ENCODE assay signal across 15 mouse cellular contexts in genomic region chr5:115394223-115394622, GRCm38 (mm10). TPM values are rescaled to one million over a fixed set of nuclear protein-coding genes. Genes with fewer than 3 reads are reported as not detected.
DNase-seq lines count a peak whose midpoint lies in the region; ATAC-seq lines count a peak whose summit lies in the region.
"Had no signal": no experiment of that assay in that cellular context is flagged by ENCODE, and none has a peak within 500 bp of the region (broad histone marks: within the 10 kb centered on the region; RNA-seq: fewer than 3 reads in every experiment).

No protein-coding gene starts in this region.

- no peaks in the 10 kb centered on the region for H3K9me3 ChIP-seq in intestine, embryonic 14.5 days (ENCODE audit: control insufficient read depth, low read length)
- no peaks in the 10 kb centered on the region for H3K9me3 ChIP-seq in intestine, embryonic 15.5 days
- no peaks in the 10 kb centered on the region for H3K9me3 ChIP-seq in embryonic facial prominence, embryonic 11.5 days (replicated peaks; ENCODE audit: control insufficient read depth, low read length)
- no peaks in the 10 kb centered on the region for H3K9me3 ChIP-seq in midbrain, embryonic 13.5 days
- H3K9me3 ChIP-seq: G1E; liver, embryonic 13.5 days had no signal

- no peak for DNase-seq in intestine, embryonic 14.5 days (ENCODE audit: low spot score)
- peak; percentile 46 for DNase-seq in embryo, embryonic 10 days (ENCODE audit: low spot score)
- peak; percentile 54 for DNase-seq in embryonic facial prominence, embryonic 11.5 days (ENCODE audit: low spot score)
- DNase-seq in cerebellum, adult 11-12 months, result no peak
- DNase-seq: gastrocnemius, postnatal 14 days; liver, embryonic 13.5 days; lung, postnatal 4 days; thymus, postnatal 14 days had no signal

- H3K9ac ChIP-seq in intestine, embryonic 14.5 days (ENCODE audit: low read length), result 0 out of 2 replicates have a peak overlapping the region, but pooled peaks have one; percentile 17
- H3K9ac ChIP-seq in intestine, embryonic 15.5 days, result no peak overlapping the region
- H3K9ac ChIP-seq in embryonic facial prominence, embryonic 11.5 days (replicated peaks; ENCODE audit: low read length), result no peak overlapping the region; the same call in 1 of the 2 replicates
- H3K9ac ChIP-seq in midbrain, embryonic 13.5 days (replicated peaks), result no peak overlapping the region
- H3K9ac ChIP-seq: liver, embryonic 13.5 days had no signal

- 5% methylated on average over 8 of the region's 8 CpGs for WGBS in intestine, embryonic 14.5 days
- WGBS in intestine, embryonic 15.5 days, result 6% methylated on average over 8 of the region's 8 CpGs
- 2% methylated on average over 8 of the region's 8 CpGs for WGBS in embryonic facial prominence, embryonic 11.5 days
- under 1% methylated on average over 8 of the region's 8 CpGs for WGBS in midbrain, embryonic 13.5 days

- H3K27me3 ChIP-seq in intestine, embryonic 14.5 days (replicated peaks; ENCODE audit: control insufficient read depth, insufficient read depth, low read length), result no peaks in the 10 kb centered on the region; the same call in 1 of the 2 replicates
- H3K27me3 ChIP-seq in intestine, embryonic 15.5 days (replicated peaks), result no peaks in the 10 kb centered on the region
- H3K27me3 ChIP-seq in embryonic facial prominence, embryonic 11.5 days (ENCODE audit: control insufficient read depth, insufficient read depth, low read length), result no peaks in the 10 kb centered on the region
- no peaks in the 10 kb centered on the region for H3K27me3 ChIP-seq in midbrain, embryonic 13.5 days

- H3K4me1 ChIP-seq in intestine, embryonic 14.5 days (replicated peaks; ENCODE audit: control insufficient read depth, insufficient read depth, low read length), result peaks cover 12% of the 10 kb centered on the region
- peaks cover 11% of the 10 kb centered on the region for H3K4me1 ChIP-seq in intestine, embryonic 15.5 days (replicated peaks)
- H3K4me1 ChIP-seq in embryonic facial prominence, embryonic 11.5 days (ENCODE audit: control insufficient read depth, insufficient read depth, low read length), result peaks cover 3% of the 10 kb centered on the region; the same call in 1 of the 2 replicates
- peaks cover 49% of the 10 kb centered on the region for H3K4me1 ChIP-seq in midbrain, embryonic 13.5 days (replicated peaks)

- no peak overlapping the region for H3K4me2 ChIP-seq in intestine, embryonic 14.5 days (ENCODE audit: low read length)
- H3K4me2 ChIP-seq in intestine, embryonic 15.5 days (replicated peaks), result no peak overlapping the region
- H3K4me2 ChIP-seq in embryonic facial prominence, embryonic 11.5 days (ENCODE audit: low read depth, low read length), result 0 out of 2 replicates have a peak overlapping the region, but pooled peaks have one; percentile 11
- H3K4me2 ChIP-seq in midbrain, embryonic 13.5 days (replicated peaks), result no peak overlapping the region
- H3K4me2 ChIP-seq: liver, embryonic 13.5 days had no signal

- H3K27ac ChIP-seq in intestine, embryonic 14.5 days (ENCODE audit: low read depth), result no peak overlapping the region
- H3K27ac ChIP-seq in intestine, embryonic 15.5 days, result no peak overlapping the region
- H3K27ac ChIP-seq in embryonic facial prominence, embryonic 11.5 days (replicated peaks; ENCODE audit: low read depth, low read length), result no peak overlapping the region
- H3K27ac ChIP-seq in midbrain, embryonic 13.5 days, result peak overlapping the region; percentile 61
- H3K27ac ChIP-seq: liver, embryonic 13.5 days had no signal

- H3K4me3 ChIP-seq in intestine, embryonic 14.5 days (ENCODE audit: low read depth, low read length), result no peak overlapping the region
- no peak overlapping the region for H3K4me3 ChIP-seq in intestine, embryonic 15.5 days (replicated peaks)
- H3K4me3 ChIP-seq in embryonic facial prominence, embryonic 11.5 days (ENCODE audit: low read depth, low read length), result no peak overlapping the region
- no peak overlapping the region for H3K4me3 ChIP-seq in midbrain, embryonic 13.5 days (replicated peaks)
- H3K4me3 ChIP-seq: liver, embryonic 13.5 days had no signal

- no peaks in the 10 kb centered on the region for H3K36me3 ChIP-seq in intestine, embryonic 14.5 days (ENCODE audit: control insufficient read depth, insufficient read depth, low read length)
- no peaks in the 10 kb centered on the region for H3K36me3 ChIP-seq in intestine, embryonic 15.5 days
- no peaks in the 10 kb centered on the region for H3K36me3 ChIP-seq in embryonic facial prominence, embryonic 11.5 days (replicated peaks; ENCODE audit: control insufficient read depth, insufficient read depth, low read depth, low read length)
- H3K36me3 ChIP-seq in midbrain, embryonic 13.5 days, result no peaks in the 10 kb centered on the region
- H3K36me3 ChIP-seq: G1E; liver, embryonic 13.5 days had no signal

- no peak for ATAC-seq in intestine, embryonic 14.5 days (replicated peaks; ENCODE audit: low FRiP score, low TSS enrichment, low read depth)
- ATAC-seq in intestine, embryonic 15.5 days, result no peak
- peak; percentile 76 for ATAC-seq in embryonic facial prominence, embryonic 11.5 days (replicated peaks; ENCODE audit: insufficient number of reproducible peaks, low FRiP score, low TSS enrichment, low read depth)
- peak; percentile 62; the same call in 1 of the 2 replicates for ATAC-seq in midbrain, embryonic 13.5 days
- no peak for ATAC-seq in erythroblast, adult 5-6 weeks (replicated peaks; ENCODE audit: low FRiP score, poor library complexity, severe bottlenecking)
- ATAC-seq: activated CD4-positive, CD25-positive, alpha-beta regulatory T cell, adult 4 months; intestine, embryonic 16.5 days had no signal

RNA-seq across cellular contexts. Expression of gene Msi1, which starts 35.2 kb away (rescaled TPM):
- 16.0 and 16.5 TPM in 2 replicates for polyA plus RNA-seq in intestine, embryonic 14.5 days (2014; fragmentation: Nextera tagmentation; extraction: Ambion mirVana)
- 8.7 and 10.4 TPM in 2 replicates for polyA plus RNA-seq in intestine, embryonic 15.5 days (2015; fragmentation: Nextera tagmentation; extraction: Ambion mirVana)
- polyA plus RNA-seq in embryonic facial prominence, embryonic 11.5 days (2014; fragmentation: Nextera tagmentation; extraction: Ambion mirVana), result 52.4 and 53.9 TPM in 2 replicates
- polyA plus RNA-seq in midbrain, embryonic 13.5 days (2015; fragmentation: Nextera tagmentation; extraction: Ambion mirVana), result 112 and 133 TPM in 2 replicates
- not detected in 2 replicates for total RNA-seq in erythroblast, adult 5-6 weeks (2015; ENCODE audit: low replicate concordance)
- total RNA-seq in erythroblast, adult 5-6 weeks (2017; ENCODE audit: low replicate concordance), result not detected in 2 replicates
- total RNA-seq: neutrophil, adult 5-6 weeks had no signal
- polyA plus RNA-seq: activated CD4-positive, CD25-positive, alpha-beta regulatory T cell, adult 4 months had no signal

RNA-seq across cellular contexts. Expression of gene Cox6a1, which starts 45.4 kb away (rescaled TPM):
- polyA plus RNA-seq in intestine, embryonic 14.5 days (2014; fragmentation: Nextera tagmentation; extraction: Ambion mirVana), result 1,031 and 1,178 TPM in 2 replicates
- polyA plus RNA-seq in intestine, embryonic 15.5 days (2015; fragmentation: Nextera tagmentation; extraction: Ambion mirVana), result 1,187 and 1,356 TPM in 2 replicates
- 569 and 629 TPM in 2 replicates for polyA plus RNA-seq in embryonic facial prominence, embryonic 11.5 days (2014; fragmentation: Nextera tagmentation; extraction: Ambion mirVana)
- 973 and 974 TPM in 2 replicates for polyA plus RNA-seq in midbrain, embryonic 13.5 days (2015; fragmentation: Nextera tagmentation; extraction: Ambion mirVana)
- total RNA-seq in erythroblast, adult 5-6 weeks (2015; ENCODE audit: low replicate concordance), result 164 and 167 TPM in 2 replicates
- 24.7 and 54.8 TPM in 2 replicates for total RNA-seq in erythroblast, adult 5-6 weeks (2017; ENCODE audit: low replicate concordance)

RNA-seq across cellular contexts. Expression of gene Triap1, which starts 53.2 kb away (rescaled TPM):
- 59.8 and 65.9 TPM in 2 replicates for polyA plus RNA-seq in intestine, embryonic 14.5 days (2014; fragmentation: Nextera tagmentation; extraction: Ambion mirVana)
- 62.7 and 66.3 TPM in 2 replicates for polyA plus RNA-seq in intestine, embryonic 15.5 days (2015; fragmentation: Nextera tagmentation; extraction: Ambion mirVana)
- polyA plus RNA-seq in embryonic facial prominence, embryonic 11.5 days (2014; fragmentation: Nextera tagmentation; extraction: Ambion mirVana), result 66.7 and 68.9 TPM in 2 replicates
- polyA plus RNA-seq in midbrain, embryonic 13.5 days (2015; fragmentation: Nextera tagmentation; extraction: Ambion mirVana), result 54.2 and 56.7 TPM in 2 replicates
- total RNA-seq in erythroblast, adult 5-6 weeks (2015; ENCODE audit: low replicate concordance), result 9.6 and 9.8 TPM in 2 replicates
- 2.8 and 7.7 TPM in 2 replicates for total RNA-seq in erythroblast, adult 5-6 weeks (2017; ENCODE audit: low replicate concordance)

RNA-seq across cellular contexts. Expression of gene Gatc, which starts 53.2 kb away (rescaled TPM):
- polyA plus RNA-seq in intestine, embryonic 14.5 days (2014; fragmentation: Nextera tagmentation; extraction: Ambion mirVana), result 33.7 and 40.2 TPM in 2 replicates
- 24.8 and 24.9 TPM in 2 replicates for polyA plus RNA-seq in intestine, embryonic 15.5 days (2015; fragmentation: Nextera tagmentation; extraction: Ambion mirVana)
- 37.0 and 38.8 TPM in 2 replicates for polyA plus RNA-seq in embryonic facial prominence, embryonic 11.5 days (2014; fragmentation: Nextera tagmentation; extraction: Ambion mirVana)
- 34.2 and 37.0 TPM in 2 replicates for polyA plus RNA-seq in midbrain, embryonic 13.5 days (2015; fragmentation: Nextera tagmentation; extraction: Ambion mirVana)
- 15.0 and 18.4 TPM in 2 replicates for total RNA-seq in erythroblast, adult 5-6 weeks (2015; ENCODE audit: low replicate concordance)
- total RNA-seq in erythroblast, adult 5-6 weeks (2017; ENCODE audit: low replicate concordance), result 1.8 and 4.1 TPM in 2 replicates

Comparison
In these comparisons a context has a peak if more than half of its experiments do, and no peak if none do; other contexts are left out.
1. ATAC-seq: peak in embryonic facial prominence, embryonic 11.5 days (single experiment) and midbrain, embryonic 13.5 days (single experiment); none in intestine, embryonic 14.5 days (single experiment), intestine, embryonic 15.5 days (single experiment) and erythroblast, adult 5-6 weeks (single experiment).
2. DNase-seq: peak in embryo, embryonic 10 days (single experiment) and embryonic facial prominence, embryonic 11.5 days (single experiment); none in intestine, embryonic 14.5 days (single experiment) and cerebellum, adult 11-12 months (single experiment).